Mouse (Mus musculus) ovary, adult 18-20 months (tissue): ENCODE results near the gene Smarca4.

Source experiments
- DNase-seq: peaks from one replicate; pipeline ENCODE4 v3.0.0; 2022; ENCODE audit warnings: low spot score, mixed read lengths

The Smarca4 gene

DNA sequence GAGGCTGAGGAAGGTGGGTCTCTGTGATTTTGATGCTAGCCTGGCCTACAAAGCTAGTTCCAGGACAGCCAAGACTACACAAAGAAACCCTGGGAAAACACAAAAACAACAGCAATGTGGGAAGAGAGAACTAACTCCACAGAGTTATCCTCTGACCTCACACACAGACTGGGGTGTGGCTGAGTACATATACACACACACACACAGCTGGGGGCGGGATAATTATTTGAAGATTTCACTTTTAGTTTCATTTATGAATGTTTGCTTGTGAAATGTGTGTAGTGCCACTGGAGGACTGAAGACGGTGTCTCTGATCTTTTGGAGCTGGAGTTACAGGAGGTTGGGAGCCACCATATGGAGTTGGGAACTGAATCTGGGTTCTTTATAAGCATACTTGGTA lies 14.9 kb upstream of the Smarca4 start:
- DNase-seq, result no peak

DNA sequence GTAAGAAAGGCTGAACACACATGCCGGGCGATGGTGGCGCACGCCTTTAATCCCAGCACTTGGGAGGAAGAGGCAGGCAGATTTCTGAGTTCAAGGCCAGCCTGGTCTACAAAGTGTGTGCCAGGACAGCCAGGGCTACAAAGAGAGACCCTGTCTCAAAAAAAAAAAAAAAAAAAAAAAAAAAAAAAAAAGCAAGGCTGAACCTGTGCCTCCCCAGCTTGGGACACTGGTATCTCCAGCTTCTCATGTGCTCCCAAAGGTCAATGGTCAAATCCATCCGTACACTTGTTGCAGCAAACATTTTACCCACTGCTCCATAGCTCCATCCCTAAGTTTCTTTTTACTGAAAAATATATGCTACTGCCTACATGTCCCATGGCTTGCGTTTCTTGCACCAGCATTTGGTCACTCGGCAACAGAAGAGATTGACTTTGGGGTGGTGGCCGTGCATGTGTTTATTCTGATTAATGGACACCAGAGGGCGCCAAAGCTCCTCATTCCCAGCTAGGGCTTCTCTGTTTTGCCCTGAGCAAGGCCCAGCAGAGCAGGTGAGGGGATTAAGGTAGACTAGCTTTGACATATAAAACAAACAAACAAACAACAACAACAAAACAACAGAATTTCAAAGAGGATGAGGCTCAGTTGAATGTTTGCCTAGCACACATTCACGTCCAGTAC lies 14.1 kb upstream of the Smarca4 start:
- peak; percentile 44 for DNase-seq

DNA sequence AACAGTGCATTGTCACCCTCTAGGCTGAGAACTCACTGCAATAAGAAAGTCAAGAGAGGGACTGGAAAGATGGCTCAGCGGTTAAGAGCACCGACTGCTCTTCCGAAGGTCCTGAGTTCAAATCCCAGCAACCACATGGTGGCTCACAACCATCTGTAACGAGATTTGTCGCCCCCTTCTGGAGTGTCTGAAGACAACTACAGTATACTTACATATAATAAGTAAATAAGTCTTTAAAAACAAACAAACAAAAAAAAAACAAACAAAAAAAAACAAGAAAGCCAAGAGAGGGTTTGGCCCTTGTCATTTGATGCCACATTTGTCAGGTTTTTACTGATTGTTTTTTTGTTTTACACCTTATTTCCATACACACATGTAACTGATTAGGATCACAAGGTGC lies 11.8 kb upstream of the Smarca4 start:
- no peak for DNase-seq

- DNase-seq, result no peak
These were observed 10.1 kb upstream of the Smarca4 start for GRCm38 (mm10) chr9:21605865-21606264.

GRCm38 (mm10) chr9:21606648-21607047 lies 9.3 kb upstream of the Smarca4 start:
- no peak for DNase-seq

- DNase-seq, result no peak
These were observed 6.1 kb upstream of the Smarca4 start for GRCm38 (mm10) chr9:21609861-21610260.

- no peak for DNase-seq
These were observed 929 bp upstream of the Smarca4 start for GRCm38 (mm10) chr9:21614864-21615616.

DNA sequence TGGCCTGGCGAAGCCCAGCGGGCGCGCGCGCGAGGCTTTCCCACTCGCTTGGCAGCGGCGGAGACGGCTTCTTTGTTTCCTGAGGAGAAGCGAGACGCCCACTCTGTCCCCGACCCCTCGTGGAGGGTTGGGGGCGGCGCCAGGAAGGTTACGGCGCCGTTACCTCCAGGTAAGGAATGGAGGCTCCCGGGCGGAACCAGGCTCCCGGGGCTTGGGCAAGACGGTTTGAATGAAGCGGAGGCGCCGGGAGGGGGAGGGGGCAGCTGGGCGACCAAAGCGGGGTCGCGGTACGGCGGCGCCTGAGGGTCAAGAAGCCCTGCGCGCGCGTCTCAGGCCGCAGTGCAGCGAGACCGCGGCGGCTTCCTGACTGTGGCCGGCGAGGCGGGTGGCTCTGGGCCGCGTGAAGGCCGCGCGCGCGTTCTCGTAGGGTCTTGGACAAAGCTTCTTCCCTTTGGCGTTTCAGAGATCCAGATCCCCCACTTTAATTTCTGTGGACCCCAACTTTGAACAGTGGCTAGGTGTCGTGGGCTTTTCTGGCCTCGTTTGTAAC lies 338 bp downstream of the Smarca4 start:
- DNase-seq, result peak; percentile 83

- no peak for DNase-seq
These were observed 1.1 kb downstream of the Smarca4 start for GRCm38 (mm10) chr9:21617066-21617465.

- no peak for DNase-seq
These were observed 4.3 kb downstream of the Smarca4 start for GRCm38 (mm10) chr9:21620229-21620628.

DNA sequence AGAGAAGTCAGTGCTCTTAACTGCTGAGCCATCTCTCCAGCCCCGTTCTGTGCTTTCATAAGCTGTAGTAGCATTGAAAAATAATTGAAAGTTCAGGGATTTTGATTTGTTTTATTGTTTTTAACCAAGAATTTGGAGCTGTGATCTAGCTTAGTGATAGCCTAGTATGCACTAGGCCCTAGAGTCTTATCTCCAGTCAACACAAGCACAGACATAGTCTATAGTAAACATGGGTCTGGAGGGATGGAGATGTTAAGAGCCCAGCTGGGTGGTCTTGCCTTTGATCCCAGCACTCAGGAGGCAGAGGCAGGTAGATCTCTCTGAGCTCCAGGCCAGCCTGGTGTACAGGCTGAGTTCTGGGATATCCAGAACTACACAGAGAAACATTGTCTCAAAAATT lies 6.7 kb downstream of the Smarca4 start:
- DNase-seq, result no peak

DNA sequence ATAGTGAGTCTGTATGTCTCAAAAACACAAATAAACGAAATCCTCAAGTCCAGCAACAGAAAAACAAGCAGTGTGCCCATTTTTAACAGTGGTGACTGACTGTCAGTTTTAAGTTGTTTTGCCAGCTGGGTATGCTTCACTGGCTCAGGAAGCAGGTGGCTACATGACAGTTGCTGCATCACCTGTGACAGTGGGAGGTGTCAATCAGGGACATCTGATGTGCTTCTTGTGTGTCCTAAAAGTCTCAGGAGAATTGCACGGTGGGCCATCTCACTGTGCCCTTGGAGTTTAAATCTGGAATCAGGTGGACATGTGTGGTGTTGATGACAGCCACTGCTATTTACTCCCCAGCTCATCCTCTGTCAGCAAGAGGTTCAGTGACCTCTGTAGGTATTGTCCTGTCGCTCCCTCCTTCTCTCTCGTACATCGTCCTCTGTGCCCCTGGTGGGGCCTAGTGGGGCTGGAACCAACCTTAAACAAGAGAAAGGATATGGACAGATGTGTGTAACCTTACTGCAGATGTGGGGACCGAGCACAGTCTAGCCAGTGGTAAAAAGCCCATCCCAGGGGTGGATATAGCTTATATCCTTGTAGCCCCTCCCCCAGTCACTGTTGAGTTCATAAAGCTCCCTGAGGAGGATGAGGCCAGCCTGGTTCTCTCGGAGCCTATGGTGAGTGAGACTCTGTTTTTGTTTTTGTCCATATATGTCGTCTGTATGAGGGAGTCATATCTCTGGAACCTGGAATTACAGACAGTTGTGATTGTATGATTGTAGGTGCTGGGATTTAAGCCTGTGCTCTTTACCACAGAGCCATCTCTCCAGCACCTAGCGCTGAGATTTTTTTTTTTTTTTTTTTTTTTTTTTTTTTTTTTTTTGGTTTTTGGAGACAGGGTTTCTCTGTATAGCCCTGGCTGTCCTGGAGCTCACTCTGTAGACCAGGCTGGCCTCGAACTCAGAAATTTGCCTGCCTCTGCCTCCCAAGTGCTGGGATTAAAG lies 9.7 kb downstream of the Smarca4 start:
- DNase-seq, result no peak

DNA sequence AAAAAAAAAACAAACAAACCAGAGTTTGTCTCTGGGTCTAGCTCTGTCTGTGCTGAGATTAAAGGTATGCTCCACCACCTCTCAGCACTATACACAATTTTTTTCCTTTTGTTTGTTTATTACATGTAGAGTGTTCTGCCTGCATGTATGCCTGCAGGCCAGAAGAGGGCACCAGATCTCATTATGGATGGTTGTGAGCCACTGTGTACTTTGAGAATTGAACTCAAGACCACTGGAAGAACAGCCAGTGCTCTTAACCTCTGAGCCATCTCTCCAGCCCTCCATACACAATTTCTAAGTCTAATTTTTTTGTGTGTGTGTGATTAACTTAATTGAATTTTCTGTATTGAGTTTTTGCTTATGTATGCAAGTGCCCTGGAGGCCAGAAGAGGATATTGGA lies 10.6 kb downstream of the Smarca4 start:
- DNase-seq, result no peak

DNA sequence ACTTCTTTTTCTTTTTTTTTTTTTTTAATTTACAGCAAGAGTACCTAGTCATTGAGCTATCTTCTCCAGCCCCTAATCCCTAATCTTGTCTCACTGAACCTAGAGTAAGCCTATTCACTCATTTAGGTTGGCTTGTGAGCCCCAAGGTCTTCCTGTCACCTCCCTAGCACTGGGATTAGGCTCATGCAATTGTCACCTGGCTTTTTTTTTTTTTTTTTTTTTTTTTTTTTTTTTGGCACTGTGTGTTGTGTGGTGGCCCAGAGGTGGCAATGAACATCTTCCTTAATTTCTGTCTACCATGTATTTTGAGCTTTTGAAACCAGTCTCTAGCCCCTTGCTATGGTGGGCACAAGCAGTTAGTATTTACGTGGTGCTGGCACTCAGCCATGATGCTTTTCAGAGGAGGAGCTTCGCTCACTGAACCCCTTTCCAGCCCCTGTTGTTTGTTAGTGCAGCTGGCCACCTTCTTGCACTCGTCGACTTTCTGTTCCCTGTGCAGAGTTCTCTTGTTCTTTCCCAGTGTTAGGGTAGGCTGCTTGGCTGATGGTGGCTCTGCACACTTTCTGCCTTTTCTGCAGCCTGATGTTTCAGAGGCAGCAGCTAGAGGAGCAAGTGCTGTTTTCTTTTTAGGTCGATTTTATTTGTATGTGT lies 11.3 kb downstream of the Smarca4 start:
- no peak for DNase-seq

DNA sequence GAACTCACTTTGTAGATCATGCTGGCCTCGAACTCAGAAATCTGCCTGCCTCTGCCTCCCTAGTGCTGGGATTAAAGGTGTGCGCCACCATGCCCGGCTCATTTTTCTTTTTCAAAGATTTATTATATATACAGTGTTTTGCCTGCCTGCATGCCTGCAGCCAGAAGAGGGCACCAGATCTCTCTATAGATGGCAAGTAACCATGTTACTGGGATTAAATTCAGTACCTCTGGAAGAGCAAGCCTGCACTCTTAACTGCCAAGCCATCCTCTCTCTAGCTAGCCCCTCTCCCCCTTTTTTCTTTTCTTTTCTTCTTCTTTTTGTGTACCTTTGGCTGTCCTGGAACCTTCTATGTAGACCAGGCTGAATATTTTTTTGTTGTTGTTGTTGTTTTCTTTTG lies 14.7 kb downstream of the Smarca4 start:
- no peak for DNase-seq

GRCm38 (mm10) chr9:21633106-21633505 lies 17.1 kb downstream of the Smarca4 start:
- no peak for DNase-seq

DNA sequence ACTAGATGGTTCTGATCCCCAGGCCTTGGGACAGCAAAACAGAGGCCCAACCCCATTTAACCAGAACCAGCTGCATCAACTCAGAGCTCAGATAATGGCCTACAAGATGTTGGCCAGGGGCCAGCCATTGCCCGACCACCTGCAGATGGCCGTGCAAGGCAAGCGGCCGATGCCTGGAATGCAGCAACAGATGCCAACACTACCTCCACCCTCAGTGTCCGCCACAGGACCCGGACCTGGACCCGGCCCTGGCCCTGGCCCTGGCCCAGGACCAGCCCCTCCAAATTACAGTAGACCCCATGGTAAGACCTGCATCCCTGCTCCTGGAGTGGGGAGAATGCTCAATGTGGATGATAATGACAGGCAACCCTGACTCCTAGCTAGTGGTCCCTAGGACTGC lies 19.7 kb downstream of the Smarca4 start:
- DNase-seq, result no peak

- no peak for DNase-seq
These were observed 23.1 kb downstream of the Smarca4 start for GRCm38 (mm10) chr9:21639031-21639430.

- DNase-seq, result no peak
These were observed 30.4 kb downstream of the Smarca4 start for GRCm38 (mm10) chr9:21646366-21646765.

DNA sequence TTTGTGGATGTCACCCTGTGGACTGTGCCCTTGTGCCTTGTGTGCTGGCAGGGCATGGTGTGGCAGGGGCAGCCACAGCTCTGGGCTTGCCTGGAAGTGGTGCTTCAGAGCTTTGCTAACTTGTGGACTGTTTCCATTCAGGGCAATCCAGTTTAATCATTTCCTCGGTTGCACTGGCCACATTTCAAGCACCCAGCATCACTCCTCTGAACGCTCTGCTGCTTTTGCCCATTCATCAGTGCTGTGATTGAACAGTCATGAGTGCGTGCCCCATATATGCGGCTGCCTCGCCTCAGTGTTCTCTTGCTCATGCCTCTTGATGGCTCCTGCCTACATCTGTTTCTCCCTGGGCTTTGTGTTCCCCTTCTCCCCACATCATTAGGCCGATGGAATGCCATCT lies 31.8 kb downstream of the Smarca4 start:
- no peak for DNase-seq

DNA sequence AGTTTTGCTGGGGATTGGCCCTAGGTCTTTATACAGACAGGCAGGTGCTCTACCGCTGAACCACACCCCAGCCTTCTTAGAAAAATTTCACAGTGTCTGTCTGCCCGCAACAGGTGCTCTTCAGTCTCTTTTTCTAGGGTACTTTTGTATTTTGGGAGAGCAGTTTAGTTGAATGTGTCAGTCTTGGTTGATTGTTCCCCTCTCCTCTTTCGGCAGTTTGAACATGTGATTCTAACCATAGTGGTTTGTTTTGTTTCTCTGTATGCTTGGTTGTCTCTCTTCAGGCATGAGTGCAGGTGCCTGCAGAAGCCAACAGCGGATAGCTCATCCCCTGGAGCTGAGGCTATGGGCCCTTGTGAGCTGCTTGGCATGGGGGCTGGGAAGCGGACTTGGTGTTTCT lies 36.3 kb downstream of the Smarca4 start:
- DNase-seq, result no peak

- DNase-seq, result no peak
These were observed 37.3 kb downstream of the Smarca4 start for GRCm38 (mm10) chr9:21653253-21653652.
